Mouse (Mus musculus) spleen, postnatal 14 days (tissue): ENCODE measurements around the gene 2900026A02Rik.

ENCODE experiments used
- DNase-seq, 2 experiments: peaks; one replicate each; pipeline ENCODE4 v3.0.0; 2021 to 2022; ENCODE audit warnings: low spot score in 2 of 2

The 2900026A02Rik gene

DNA sequence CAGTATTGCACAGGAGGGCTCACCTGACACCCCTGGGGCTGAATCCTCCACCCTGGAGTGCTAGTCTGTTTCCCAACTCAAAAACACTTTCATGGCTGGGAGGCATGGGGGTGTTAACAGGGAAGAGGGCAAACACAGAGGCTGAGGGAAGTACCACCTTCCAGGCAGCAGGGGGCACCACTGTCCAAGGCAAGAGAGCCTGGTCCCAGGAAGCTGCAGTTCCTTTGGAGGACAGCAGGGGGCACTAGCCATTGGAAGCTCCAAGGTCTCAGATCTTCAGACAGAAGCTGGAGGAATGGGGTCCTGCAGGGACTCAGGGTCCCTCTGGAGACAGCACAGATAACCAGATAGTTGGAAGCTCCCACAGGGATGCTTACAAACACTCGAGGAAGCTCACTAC lies 121.5 kb downstream of the 2900026A02Rik start:
- peak; percentile 66 to 82 for DNase-seq

DNA sequence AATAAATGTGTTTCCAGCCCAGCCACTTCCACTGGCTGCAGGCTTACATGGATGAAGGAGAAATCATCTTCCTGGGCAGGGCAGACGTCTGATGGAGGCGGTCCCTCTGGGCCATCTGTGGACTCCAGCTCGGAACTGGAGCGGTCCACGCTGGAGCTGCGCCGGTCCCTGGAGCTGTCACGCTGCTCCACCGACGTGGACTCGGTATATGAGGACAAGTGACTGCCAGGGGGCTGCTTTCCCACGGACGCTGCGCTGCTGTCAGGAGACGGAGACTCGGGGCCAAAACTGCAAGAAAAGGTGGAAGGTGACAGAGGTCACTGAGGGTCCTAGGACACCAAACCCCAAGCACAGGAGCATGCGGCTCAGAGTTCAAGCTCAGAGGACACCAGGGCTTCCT lies 123.5 kb downstream of the 2900026A02Rik start:
- DNase-seq, result no peak

DNA sequence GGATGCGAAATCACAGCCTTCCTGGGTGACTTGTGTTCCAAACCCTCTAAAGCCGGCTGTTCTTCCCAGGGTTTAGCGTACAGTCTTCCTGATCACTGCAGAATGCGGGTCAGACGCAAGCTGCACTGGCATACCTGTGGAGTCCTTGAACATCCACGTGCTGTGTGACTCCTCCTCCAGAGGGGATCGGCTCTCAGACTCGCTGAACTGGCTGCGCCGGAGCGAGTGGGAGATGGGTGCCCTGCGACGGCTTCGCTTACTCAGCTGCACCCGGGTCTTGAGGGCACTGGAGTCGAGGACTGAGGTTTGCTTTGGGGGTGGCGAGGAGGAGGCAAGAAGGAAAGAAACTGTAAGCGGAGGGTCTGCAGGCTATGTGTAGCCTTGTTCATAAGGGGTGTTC lies 125.6 kb downstream of the 2900026A02Rik start:
- DNase-seq, result no peak

DNA sequence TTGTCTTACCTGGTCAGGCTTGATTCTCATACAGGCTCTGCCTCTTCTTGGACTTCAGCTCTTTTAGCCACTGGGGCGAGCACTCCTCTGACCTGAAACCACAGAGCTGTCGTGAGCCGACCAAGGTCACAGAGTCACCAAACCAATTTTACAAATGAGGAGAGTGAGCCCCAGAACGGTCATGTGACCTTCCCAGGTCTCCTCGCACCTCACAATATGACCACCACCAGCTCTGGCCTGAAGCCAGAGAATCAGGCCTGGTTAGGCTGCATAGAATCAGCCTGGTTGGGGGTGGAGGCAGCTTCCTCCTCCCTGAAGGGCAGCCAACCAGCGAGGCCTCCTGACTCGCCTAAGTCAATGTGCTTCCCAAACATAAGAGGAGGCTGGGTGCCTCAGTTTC lies 128.6 kb downstream of the 2900026A02Rik start:
- DNase-seq, result no peak

DNA sequence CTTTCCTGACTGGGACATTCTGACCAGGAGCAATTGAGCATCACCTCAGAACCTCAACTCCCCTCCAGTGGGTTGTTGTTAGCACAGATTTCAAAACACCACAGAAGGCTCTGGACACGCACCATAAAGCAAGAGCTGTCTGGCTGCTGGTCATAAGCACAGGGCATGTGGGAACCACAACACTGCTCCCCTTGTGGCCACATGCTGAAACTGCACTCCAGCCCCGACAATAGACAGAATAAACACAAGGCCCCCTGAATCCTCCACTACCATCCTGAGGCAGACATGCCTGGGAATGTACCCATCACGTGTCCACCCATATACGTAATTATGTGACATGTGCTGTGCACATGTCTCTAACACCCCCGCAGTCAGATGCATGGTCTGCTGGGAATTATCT lies 129.9 kb downstream of the 2900026A02Rik start:
- DNase-seq, result no peak

DNA sequence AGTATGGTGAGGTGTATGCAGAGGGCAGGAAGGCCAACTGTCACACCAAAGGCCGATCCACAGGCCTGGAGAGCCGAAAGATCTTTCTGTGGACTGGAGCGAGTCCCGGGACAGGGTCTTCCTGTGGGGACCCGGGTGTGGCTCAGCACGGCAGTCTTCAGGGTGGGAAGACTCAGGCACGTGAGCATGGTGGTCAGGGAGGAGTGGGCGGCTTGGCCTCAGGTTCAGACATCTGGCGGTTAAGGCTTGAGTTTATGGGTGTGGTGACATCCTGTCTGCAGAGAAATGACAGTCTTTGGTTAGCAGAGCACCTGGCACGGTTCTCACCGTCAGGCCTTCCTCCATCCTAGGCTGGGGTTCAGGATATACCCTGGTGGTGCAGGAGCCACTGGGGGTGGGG lies 130.3 kb downstream of the 2900026A02Rik start:
- DNase-seq, result no peak

DNA sequence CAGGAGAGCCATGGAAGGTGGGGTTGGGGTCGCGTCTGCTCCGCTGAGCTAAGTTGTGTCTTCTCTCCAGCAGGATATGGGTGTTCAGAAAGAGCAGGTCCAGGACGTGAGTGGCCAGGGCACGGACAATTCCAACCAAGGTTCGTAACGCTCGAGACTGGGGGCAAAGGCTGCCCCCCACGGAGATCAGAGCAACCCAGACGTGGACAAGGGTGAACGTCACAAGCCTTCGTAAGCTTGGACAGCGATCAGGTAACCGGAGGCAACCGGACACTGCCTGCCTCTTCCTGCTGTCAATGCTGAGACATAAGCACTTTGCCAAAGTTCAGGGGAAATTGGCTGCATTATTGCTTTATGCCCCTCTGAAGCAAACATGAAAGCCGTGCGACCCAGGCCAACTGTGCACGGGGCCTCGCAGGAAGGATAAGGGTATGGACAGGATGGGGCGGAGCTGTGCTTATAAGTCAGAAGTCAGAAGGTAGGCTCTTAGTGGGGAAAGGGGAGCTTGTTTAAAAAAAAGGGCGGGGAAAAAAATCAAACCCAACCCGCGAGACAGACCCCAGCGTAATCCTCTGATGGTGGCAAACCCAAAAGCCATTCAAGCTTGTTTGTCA lies 130.9 kb downstream of the 2900026A02Rik start:
- DNase-seq, result no peak

DNA sequence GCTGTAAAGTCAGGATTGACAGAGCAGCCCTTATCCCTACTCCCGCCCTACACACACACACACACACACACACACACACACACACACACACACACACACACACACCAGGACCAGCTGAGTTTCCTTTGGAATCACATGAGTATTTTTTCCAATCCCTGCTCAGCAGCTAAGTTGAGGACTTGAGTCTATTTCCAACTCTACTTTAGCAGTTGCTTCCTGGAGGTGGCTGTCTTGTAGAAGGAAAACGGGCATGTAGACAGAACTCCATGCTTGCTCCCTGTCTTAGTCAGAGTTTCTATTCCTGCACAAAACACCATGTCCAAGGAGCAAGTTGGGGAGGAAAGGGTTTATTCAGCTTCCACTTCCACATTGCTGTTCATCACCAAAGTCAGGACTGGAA lies 133.6 kb downstream of the 2900026A02Rik start:
- no peak for DNase-seq

DNA sequence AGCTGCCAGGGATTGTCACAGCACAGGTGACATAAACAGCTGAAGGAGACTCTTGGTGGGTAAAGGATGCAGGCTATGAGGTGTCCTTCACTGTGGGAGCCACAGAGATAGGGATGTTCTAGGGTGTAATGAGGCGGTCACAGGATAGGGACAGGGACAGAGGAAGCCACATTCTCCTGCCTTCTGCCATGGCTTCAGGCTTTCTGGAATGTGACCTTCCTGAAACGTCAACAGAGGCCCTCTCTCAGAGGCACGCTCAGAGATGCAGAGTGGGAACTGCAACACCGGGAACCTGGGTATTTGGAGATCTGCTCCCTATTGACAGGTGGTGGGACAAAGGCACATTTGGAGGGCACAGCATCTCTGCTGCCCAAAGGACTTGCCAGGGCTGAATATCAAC lies 134.0 kb downstream of the 2900026A02Rik start:
- DNase-seq, result no peak

DNA sequence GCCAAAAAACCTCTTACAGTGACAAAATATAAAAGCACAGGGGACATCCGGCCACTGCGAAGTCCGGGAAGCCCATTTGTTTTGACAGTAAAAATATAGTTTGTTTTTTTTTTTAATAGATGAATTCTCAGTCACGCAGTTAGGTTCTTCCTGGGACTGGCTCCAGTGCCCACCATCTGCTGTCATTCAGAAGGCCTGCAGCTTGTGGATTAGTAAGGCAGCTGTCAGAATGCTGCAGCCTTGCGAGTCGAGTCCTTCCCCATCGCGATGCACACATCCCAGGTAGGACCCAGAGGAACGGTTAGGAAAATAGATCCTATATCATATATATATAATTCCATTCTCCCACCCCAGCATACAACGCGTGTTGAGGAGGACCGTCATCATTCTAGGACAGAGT lies 134.6 kb downstream of the 2900026A02Rik start:
- no peak for DNase-seq

DNA sequence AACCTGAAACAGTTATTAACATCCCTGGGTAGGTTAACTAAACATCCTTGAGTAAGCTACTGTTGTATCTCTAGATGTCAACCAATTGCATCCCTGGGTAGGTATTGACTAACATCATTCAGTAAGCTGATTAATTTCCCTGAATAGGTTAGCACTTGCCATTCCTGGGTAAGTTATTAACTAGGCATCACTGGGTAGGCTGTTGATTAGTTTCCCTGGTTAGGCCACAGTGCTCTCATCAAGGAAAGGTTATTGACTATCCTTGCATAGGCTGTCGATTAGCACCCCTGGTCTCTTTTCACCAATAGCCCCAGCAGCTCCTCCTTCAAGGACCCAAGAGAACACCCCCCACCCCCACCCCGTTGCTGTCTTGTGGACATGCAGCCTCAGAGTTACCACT lies 135.1 kb downstream of the 2900026A02Rik start:
- DNase-seq, result no peak

DNA sequence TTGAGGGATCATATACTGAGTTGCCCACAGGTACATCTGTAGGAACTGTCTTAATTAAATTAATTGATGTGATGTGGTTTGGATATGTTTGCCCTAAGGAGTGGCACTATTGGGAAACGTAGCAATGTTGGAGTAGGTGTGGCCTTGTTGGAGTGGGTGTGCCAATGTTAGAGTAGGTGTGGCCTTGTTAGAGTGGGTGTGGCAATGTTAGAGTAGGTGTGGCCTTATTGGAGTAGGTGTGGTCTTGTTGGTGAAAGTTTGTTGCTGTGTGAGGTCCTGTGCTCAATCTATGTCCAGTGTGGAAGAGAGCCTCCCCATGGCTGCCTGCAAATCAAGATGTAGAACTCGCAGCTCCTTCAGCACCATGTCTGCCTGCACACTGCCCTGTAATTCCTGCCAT lies 136.7 kb downstream of the 2900026A02Rik start:
- no peak for DNase-seq

DNA sequence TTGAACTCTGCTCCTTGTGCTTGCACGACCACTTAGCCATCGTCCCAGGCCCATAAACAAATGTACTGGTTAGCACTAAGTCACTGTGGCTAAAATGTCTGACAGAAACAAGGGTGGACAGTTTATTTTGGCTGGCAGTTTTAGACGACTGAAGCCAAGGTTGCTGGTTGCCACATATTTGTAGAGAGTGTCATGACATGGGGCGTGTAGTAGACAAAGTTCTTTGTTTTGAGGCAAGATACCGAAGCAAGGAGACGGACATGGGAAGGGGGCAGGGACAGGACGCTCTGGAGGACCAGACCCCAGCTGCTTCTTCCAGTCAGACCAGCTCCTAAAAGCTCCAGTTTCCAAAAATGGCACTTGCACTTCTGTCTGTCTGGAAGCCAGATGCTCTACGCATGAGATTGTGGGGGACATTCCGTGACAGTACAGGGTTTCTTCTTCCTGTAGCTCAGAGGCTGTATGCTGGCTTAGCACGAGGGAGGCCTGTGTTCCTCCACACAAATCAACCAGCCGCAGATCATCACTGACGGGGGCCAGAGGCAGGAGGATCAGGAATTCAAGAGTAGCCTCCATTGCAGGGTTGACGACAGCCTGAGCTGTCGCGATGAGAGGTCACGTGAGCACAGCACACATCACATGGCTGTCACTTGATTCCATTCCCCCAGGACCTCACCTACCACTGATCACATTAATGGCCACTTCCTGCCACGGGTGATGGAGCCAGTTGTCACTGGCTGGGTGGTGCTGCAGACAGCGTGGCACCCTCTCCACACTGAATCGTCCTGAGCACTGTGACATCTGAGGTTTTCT lies 138.5 kb downstream of the 2900026A02Rik start:
- no peak for DNase-seq

DNA sequence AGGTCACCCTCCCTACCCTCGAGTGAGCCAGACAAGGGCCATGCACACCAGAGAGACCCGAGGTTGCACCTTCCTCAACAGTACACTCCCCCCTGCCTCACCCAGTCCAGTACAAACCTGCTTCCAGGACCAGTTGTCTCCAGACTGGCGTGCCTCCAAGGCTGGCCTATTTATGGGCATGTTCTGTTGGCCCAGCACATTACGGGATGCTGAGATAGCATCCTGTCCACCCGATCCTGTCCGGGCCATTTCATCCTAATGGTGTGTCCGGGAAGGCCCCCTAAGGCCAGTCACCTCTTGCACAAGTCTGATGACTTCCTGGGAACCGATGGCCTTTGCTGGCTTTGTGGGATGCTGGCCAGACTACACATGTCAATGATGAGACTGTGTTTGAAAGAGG lies 139.6 kb downstream of the 2900026A02Rik start, which contains the start of gene Crybb3:
Gene Crybb3 (minus strand): TSS at position 146 of the 400 bp plus-strand sequence.
- DNase-seq, result no peak

DNA sequence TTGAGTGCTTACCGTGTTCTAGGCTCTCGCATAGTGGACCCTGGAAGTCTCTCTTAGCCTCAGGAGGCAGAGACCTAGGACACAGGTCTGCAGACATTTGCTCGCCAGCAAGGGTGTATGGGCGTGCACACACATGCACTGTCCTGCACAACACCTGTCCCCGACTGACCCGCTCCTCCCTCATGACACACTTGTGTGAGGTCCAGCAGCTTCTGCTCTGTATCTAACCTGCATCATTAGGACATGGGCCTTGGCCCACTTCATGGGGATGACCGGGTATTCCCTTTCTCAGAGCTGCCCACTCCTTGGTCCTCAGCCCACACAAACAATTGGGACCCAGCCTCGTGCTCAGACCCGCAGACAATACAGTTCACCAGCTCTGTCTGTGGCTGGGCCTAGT lies 140.0 kb downstream of the 2900026A02Rik start:
- no peak for DNase-seq

DNA sequence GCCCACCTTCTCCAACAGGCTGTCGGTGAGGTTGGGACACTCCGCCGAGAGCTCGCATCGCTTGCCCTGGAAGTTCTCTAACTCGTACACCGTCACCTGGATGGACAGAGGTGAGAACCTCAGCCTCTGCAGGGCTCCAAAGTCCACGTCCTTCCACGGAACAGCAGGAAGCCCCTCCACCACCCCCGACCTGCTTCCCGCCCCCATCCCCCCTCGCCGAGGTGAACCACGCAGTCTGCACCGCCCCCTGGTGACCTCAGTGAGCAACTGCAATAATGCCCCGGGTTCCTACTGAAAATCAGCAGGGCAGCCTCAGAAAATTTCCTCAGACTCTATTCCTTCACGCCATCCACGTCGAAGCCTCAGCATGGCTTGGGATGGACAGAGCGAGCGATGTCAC lies 141.3 kb downstream of the 2900026A02Rik start:
- DNase-seq, result no peak

DNA sequence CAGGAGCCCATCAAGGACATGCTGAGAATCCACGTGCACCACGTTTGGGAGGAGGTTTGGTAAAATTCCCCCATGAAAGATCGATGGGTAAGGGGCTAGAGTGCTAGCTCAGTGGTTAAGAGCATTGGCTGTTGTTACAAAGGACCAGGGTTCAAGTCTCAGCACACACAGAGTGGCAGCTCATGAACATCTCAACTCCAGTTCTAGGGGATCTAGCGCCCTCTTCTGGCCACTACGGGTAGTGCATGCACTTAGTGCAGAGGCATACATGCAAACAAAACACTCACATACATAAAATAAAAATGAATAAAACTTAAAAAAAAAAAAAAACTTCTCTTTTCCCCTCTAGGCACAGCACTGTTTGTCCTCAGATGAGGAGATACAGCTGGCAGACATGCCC lies 142.3 kb downstream of the 2900026A02Rik start:
- DNase-seq, result no peak

DNA sequence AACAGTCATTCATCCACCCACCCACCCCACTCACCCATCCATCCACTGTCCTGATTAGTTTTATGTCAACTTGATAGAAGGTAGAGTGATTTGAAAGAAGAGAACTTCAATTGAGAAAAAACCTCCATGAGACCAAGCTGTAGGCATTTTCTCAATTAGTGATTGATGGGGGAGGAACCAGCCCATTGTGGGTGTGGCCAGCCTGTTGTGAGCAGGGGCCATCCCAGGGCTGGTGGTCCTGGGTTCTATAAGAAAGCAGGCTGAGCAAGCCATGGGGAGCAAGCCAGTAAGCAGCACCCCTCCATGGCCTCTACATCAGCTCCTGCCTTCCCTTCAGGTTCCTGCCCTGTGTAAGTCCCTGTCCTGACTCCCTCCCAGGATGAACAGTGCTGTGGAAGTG lies 151.0 kb downstream of the 2900026A02Rik start, which contains the start of gene Crybb2:
Gene Crybb2 (minus strand): TSS at position 101 of the 400 bp plus-strand sequence.
- no peak for DNase-seq

DNA sequence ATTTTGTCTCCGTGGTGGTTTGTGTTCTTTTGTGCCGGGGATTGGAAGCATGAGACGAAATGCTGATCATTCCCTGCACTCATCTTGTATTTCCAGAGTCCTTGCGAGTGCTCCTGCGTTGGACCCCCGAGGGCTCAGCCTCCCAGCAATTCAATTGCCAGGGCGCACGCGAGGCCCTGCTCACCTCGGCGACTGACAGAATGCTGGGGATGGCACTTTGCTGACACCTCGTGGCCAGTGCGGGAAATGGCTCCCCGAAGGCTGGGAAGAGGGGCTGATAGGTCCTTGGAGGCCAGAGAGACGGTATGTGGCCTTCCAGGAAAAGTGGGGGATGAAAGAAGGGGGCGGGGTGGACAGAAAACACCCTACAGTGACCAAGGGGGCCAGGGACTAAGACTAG lies 166.7 kb downstream of the 2900026A02Rik start:
- peak; percentile 47 to 56 for DNase-seq

DNA sequence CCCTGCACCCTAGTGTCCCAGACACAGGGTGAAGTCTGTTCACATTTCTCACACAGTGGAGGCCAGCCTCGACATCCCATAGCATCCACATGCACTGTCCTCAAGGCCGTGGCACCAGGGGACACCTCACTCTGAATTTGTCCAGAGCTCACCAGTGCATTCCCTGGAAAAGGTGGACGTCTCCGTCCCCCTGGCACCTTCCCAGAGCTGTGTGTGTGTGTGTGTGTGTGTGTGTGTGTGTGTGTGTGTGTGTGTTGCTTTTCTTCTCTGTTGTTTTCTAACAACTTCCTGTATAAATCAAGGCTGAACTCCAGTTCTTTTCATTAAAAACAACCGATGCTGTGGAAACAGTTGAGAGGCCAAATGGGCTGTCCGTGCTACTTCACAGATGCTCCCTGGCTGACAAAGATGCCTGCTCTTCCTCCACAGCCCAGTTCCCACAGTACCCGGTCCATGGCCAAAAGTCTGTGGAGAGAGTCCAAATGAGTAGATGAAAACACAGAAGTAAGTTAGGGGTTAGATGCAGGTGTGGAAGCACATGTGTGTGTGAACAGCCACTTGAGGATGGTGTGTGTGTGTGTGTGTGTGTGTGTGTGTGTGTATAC lies 170.4 kb downstream of the 2900026A02Rik start:
- no peak for DNase-seq

DNA sequence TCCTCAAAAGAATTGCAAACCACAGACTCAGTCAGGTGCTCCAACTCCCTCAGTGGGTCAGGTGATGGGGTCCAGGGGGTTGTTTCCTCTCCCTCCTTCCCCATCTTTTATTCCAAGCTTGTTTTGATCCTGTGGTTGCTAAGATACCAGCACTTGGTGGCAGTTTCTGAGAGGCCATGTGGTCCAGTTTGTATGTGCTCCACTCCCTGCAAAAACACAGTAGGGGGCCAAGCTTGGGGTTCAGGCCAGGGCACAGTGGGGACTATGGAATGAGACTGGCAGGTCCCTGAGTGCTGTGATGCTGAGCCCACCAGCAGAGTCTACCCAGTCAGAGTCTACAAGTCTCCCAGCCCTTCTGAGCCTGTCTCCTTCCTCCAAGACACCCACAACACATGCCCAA lies 171.2 kb downstream of the 2900026A02Rik start:
- DNase-seq, result no peak

DNA sequence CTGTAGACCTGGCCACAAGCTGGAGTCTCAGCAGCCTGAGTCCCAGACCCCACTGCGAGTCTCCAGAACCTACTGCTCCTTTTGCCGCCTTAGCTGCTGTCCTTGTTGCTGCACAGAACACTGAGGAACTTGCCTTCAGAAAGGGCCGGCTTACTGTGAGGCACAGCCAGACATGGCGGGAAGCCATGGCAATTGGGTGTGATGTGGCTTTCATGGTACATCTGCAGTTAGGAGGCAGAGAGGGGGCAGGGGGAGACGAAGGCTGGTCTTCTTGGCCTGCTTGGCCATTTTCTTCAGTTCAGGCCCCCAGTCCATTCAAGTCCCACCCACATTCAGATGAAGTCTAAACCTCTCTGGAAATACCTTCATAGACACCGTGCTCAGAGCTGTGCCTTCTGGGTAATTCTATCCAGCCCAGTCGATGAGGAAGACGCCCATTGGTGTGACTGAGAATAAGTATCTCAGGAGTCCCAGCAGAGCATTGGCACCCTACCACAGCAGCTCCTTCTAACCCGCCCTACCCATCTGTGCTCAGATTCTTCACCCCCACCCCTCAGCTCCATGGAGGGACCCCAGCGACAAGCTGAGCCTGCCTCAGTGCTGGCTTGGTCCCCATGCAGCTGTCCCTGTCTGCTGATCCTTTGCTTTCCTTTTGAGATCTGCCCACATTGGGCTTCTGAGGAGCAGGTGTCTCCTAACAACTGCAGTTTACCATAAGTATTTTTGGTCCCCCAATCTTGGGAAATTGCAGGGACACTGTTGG lies 175.3 kb downstream of the 2900026A02Rik start:
- DNase-seq, result no peak
